Mouse (Mus musculus) urinary bladder, postnatal 36 days (tissue): ENCODE measurements around the gene Fggy.
A peak's percentile ranks its signal among the peaks of the same experiment; 100 is the strongest.

ENCODE experiments used
- DNase-seq, 2 experiments: peaks; one replicate each; pipeline ENCODE4 v3.0.0; 2022; ENCODE audit warnings: low spot score in 2 of 2, mixed read lengths in 1 of 2

Fggy gene

DNA sequence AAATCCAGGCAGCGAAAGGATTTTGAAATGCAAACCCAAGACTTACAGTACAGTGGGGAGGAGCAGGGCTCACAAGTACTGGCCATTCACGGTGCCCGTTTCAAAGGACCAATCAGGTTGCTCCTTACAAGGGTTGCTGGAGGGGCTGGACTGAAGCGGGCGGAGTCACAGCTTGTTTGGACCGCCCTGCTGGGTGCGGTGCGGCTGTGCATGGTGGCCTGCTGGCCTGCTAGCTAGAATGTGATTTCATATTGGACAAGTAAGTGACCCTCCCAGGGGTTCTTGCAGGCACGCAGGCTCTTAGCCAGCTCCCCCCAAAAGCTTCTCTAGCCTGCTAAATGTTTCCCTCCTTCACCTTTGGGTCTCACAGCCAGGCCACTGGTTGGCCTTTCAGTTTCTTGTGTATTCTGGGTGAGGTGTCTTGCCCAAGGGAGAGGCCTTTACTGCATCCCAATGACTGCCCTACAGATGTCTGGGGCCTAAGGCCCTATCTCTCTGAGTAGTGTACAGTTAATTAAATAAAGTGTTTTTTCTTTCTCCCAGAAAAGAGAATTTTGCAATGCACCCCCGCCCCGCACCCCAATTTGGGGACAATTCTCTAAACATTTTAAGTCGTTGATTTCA, at the start of gene Fggy:
Gene Fggy, plus strand, starts transcription at position 175 of the 624 bp plus-strand sequence.
- DNase-seq = peak; percentile 97 to 98

DNA sequence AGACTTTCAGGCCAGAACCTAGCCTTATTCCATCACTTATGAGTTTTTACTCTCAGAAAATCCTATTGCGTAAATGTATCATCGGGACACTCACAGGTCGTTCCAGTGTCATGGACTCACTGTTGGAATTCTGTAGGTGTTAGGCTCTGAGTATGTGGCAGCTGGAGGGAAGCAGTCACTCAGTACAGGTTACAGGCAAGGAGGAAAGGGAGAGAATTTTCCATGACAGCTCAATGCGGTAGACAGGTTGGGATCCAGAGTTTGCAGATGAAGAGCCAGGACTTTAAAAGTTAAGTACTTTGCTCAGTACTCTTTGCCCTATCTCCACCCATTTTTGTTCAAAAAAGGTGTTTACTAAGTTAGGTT, 49.4 kb upstream of the Fggy start:
- no peak for DNase-seq

DNA sequence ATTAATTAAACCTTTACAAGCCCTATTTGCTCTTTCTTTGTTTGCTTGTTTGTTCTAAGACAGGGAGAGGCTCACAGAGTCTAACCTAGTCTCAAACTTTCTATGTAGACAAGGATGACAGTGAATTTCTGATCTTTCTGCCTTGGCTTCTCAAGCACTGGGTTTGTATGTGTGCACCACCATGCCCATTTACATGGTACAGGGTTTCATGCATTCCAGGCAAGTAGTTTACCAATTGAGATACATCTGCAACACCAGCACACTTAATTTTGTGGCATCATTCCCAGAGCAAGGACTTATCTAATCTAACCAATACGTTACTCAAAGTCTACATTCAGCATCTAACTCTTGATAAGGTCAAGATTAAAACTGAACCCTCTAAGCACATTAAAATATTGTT, 38.9 kb upstream of the Fggy start:
- DNase-seq = no peak

GRCm38 (mm10) chr4:95519975-95520642, 37.2 kb upstream of the Fggy start:
- no peak for DNase-seq

GRCm38 (mm10) chr4:95520643-95521032, 36.7 kb upstream of the Fggy start:
- no peak for DNase-seq

DNA sequence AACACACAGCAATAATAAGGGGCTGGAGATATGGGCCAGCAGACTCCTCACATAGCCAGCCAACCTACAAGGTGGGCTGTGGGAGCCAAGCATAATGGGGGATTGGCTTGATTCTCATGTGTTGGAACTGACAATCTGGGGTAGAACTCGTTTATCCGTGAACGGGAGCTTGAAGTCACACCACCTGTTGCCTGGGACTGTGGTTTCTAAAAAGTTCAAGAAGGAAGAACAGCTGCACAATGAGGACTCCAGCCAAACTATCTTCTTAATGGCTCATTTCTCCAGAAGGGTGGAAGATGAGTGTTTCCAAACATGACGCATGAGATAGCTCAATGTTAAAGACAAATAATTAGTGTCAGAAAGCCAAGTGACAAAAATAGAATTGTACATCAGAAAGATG, 30.7 kb upstream of the Fggy start:
- DNase-seq = no peak

- no peak for DNase-seq
Measured at GRCm38 (mm10) chr4:95530757-95531156, 26.6 kb upstream of the Fggy start.

- no peak for DNase-seq
Measured at GRCm38 (mm10) chr4:95533946-95534345, 23.4 kb upstream of the Fggy start.

- DNase-seq = no peak
Measured at GRCm38 (mm10) chr4:95541382-95542038, 15.8 kb upstream of the Fggy start.

DNA sequence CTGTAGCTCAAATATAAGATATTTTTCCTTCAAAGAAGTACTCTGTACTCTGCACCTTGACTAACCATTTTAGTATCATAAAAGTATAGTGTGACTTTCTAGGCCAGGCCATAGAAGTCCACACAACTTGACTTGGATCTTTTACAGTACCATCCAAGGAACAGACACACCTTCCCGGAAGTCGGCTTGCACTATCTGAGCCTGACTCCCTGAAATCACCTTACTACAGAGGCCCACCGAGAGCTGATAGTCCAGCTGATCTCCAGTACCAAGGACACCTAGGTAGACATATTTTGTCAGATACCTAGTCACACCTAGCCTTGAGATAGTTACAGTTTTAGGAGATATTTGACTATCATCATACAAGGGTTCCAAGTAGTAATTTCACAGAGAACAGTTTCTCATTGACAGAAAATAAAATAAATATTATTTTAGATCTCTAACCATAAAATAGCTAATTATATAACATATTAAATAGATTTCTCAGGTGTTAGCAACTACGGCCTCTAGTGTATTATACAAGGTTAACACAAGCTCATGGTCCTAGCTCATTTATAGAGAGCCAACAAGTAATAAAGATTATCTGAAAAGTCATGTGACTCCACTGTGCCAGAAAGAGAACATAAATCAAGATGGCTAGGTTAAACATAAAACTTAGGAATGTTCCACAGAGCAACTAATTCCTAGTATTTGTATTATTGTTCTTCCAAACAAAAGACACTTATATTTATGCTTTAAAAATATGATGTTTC, 15.1 kb upstream of the Fggy start:
- DNase-seq = no peak

DNA sequence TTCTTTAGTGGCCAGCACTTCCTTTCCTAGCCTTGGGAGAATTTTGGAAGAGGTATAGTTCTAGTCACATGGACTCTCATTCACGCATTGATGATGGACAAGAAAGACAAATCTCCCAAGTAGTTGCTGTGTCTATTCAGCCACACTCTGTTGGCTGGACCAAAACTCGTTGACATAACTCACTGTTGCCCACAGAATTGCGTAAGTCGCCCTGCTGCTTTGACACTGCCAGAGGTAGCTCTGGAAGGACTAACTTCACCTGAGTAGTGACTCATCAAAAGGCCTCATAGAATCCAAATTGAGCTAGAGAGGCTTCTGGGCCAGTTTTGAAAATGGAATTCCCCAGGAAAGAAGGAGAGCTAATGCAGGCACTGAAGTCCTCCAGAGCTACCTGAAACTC, 13.8 kb upstream of the Fggy start:
- no peak for DNase-seq

DNA sequence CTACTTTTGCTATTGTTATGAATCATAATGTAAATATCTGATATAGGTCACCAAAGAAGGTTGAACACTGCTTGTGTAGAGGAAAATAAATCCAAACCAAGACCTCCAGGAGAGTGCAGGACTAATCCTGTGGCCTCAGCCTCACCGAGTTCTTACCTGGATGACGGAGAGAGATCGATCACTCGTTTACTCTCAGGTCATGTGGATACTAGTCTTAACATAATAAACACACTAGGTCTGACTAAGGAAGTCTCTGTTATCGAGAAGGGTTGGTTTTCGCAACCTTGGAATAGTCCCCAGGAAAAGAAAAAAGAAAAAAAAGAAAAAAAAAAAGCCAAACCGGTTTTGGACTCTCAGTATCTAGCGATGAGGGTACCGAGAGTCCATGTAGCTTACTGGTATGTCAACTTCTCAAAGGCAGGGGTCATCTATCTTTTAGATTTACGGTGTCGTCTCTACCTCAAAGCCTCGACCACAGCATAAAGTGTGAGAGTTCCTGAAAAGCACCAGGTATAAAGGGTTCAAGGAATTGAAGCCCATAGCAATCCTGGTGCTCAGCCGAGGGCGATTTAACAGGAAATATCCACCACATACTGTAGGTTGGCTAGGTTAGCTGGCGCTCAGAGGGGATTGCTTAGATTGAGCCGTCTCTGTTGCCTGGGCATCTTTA, 509 bp upstream of the Fggy start:
- DNase-seq = peak in 1 of 2 experiments; percentile 2

- peak in 1 of 2 experiments; percentile 19 for DNase-seq
Measured at GRCm38 (mm10) chr4:95558271-95558888, 1.1 kb downstream of the Fggy start.

DNA sequence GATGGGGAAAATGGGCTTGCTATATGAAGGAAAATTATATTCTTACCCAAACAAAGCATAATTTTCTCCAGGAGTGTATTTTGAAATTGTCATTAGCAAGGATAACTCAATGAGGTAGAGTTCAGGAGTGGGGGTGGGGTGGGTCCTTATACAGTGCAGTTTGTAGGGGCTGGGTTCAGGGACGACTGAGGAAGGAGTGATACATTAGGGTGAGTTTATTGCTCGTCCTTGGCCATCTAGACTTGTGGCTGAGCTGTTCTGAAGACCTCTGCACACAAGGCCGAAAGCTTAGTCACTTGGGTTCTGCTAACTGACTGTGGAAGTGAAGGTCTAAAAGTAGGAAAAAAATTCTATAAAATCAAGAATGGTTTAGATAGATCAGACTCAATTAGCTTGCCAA, 14.3 kb downstream of the Fggy start:
- no peak for DNase-seq

- DNase-seq = no peak
Measured at GRCm38 (mm10) chr4:95573704-95574103, 16.4 kb downstream of the Fggy start.

GRCm38 (mm10) chr4:95575411-95575911, 18.2 kb downstream of the Fggy start:
- DNase-seq = no peak

DNA sequence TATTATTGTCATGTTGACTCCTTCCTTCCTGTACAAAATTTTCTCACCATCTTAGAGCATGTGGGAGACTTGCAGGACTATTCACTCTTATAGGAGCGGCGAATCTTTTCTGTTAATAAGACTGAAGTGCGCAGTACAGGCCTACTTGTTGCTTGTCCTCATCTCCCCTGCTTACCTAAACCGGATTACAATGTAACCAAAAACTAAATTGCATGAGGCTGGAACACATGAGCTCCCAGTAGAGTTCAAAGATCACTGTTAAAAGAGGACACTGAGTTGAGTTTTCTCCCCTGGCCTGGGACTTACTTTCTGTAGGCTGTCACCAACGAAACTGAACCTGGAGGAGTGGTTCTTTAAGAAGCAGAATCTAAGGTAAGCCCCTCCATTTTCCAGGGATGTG, 21.9 kb downstream of the Fggy start:
- no peak for DNase-seq

DNA sequence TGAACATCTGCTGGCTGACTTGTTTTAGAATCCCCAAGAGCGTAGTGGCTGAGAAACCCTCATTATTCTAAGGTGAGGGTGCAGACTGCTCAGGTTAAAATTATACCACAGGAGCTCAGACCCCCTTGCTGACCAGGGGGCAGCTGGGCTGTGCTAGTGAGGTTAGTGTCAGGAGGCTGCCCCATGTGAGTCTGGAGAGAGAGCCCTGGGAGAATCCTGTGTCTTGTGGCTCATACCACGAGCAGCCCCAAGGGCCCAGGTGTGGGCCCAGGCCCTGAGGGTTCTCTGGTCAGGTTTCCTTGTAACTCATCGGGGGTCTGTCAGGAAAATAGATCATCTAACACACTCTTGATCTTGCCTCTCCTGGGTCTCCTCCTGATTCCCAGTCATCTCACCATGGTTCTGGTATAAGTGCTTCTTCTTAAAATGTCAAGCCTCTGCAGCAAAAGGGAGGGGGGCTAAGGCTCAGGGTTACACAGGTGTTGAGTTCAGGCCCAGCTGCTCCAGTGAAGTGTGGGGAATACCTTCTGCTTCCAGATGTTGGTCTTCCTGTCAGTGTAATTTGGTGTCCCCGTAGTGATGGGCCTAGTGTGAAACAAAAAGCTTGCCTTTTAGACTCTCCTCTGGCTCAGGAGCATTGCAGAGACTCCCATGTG, 26.9 kb downstream of the Fggy start:
- DNase-seq = no peak

GRCm38 (mm10) chr4:95586274-95587001, 29.1 kb downstream of the Fggy start:
- no peak for DNase-seq

- DNase-seq = no peak
Measured at GRCm38 (mm10) chr4:95588722-95589283, 31.5 kb downstream of the Fggy start.
